Comparison of ENCODE assay signal across 9 mouse cellular contexts in the genomic region with DNA sequence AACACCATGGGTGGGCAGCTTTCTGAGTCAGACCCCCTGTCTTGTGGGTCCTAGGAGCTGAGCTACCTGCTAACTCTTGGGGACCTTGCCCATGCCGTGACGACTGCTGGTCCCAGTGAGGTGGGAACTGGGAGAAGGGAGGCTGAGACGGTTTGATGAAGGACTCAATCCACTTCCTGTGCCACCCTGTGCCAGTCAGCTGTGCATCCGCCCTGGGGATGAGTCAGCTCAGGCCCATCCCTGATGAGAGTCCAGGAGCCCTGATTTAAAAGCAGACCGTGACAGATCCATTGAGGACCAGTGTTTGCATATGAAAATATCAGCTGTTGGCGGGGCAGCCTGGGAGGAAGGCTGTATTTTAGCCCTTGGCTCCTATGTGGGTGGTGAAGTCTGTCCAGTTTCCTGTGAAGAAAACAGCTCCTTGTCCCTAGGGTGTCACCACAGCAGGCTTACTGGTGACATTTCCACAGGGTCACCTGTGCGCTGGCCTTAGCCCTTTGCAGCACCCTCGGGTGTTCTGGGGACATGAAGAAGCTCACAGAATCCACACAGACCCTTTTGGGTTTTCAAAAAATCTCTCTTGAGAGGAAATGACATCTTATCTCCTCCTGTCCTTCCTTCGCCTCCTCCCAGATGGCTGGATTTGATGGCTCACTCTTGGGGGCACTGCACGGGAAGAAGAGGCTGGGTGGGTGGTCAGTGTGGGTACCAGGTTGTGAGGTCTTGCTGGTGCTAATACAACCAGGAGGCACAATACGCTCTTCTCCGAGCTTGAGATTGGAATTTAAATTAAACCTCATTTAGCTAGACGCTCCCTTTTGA.
DNase-seq lines count a peak whose midpoint lies in the region; ATAC-seq and TF ChIP-seq lines count a peak whose summit lies in the region.
"Had no signal": no experiment of that assay in that cellular context is flagged by ENCODE, and none has a peak within 500 bp of the region (broad histone marks: within the 10 kb centered on the region; RNA-seq: fewer than 3 reads in every experiment).

No protein-coding gene starts in this region.

- H3K27ac ChIP-seq in intestine, embryonic 15.5 days: no peak overlapping the region
- H3K27ac ChIP-seq in intestine, postnatal 0 days (ENCODE audit: low read depth, low read length): no peak overlapping the region
- H3K27ac ChIP-seq in forebrain, embryonic 16.5 days (ENCODE audit: low read length): no peak overlapping the region
- H3K27ac ChIP-seq in midbrain, embryonic 12.5 days (replicated peaks): no peak overlapping the region; the same call in 1 of the 2 replicates
- H3K27ac ChIP-seq: liver, embryonic 14.5 days had no signal

- no peaks in the 10 kb centered on the region for H3K36me3 ChIP-seq in intestine, embryonic 15.5 days
- H3K36me3 ChIP-seq in intestine, postnatal 0 days (ENCODE audit: control insufficient read depth, insufficient read depth): no peaks in the 10 kb centered on the region
- no peaks in the 10 kb centered on the region for H3K36me3 ChIP-seq in forebrain, embryonic 16.5 days (ENCODE audit: control insufficient read depth, insufficient read depth)
- H3K36me3 ChIP-seq in midbrain, embryonic 12.5 days: no peaks in the 10 kb centered on the region

- DNase-seq in MN1 (ENCODE audit: low spot score): peak; percentile 54
- no peak for DNase-seq in frontal cortex, adult 2 months (ENCODE audit: extremely low spot score in 1 of 2, low spot score in 1 of 2)
- DNase-seq in cerebellum, postnatal 4 days (ENCODE audit: low spot score in 2 of 2): no peak

- WGBS in intestine, embryonic 15.5 days: 67% methylated on average over 13 of the region's 13 CpGs
- 71% methylated on average over 13 of the region's 13 CpGs for WGBS in intestine, postnatal 0 days
- WGBS in forebrain, embryonic 16.5 days: 59% methylated on average over 13 of the region's 13 CpGs
- WGBS in midbrain, embryonic 12.5 days: 48% methylated on average over 13 of the region's 13 CpGs

- no peaks in the 10 kb centered on the region for H3K9me3 ChIP-seq in intestine, embryonic 15.5 days
- H3K9me3 ChIP-seq in intestine, postnatal 0 days (ENCODE audit: control insufficient read depth): no peaks in the 10 kb centered on the region
- H3K9me3 ChIP-seq in forebrain, embryonic 16.5 days (ENCODE audit: control insufficient read depth, low read length): no peaks in the 10 kb centered on the region
- no peaks in the 10 kb centered on the region for H3K9me3 ChIP-seq in midbrain, embryonic 12.5 days

- peak overlapping the region; percentile 14; the same call in 1 of the 2 replicates for H3K4me2 ChIP-seq in intestine, embryonic 15.5 days (replicated peaks)
- no peak overlapping the region for H3K4me2 ChIP-seq in intestine, postnatal 0 days (replicated peaks; ENCODE audit: low read depth)
- H3K4me2 ChIP-seq in forebrain, embryonic 16.5 days (ENCODE audit: low read length): 0 out of 2 replicates have a peak overlapping the region, but pooled peaks have one; percentile 16
- H3K4me2 ChIP-seq in midbrain, embryonic 12.5 days (replicated peaks): no peak overlapping the region

- no peaks in the 10 kb centered on the region for H3K27me3 ChIP-seq in intestine, embryonic 15.5 days (replicated peaks)
- no peaks in the 10 kb centered on the region for H3K27me3 ChIP-seq in intestine, postnatal 0 days (replicated peaks; ENCODE audit: control insufficient read depth, insufficient read depth, low read length)
- H3K27me3 ChIP-seq in forebrain, embryonic 16.5 days (replicated peaks; ENCODE audit: control insufficient read depth, insufficient read depth, low read length): no peaks in the 10 kb centered on the region
- H3K27me3 ChIP-seq in midbrain, embryonic 12.5 days: peaks cover 10% of the 10 kb centered on the region

- no peaks in the 10 kb centered on the region for H3K4me1 ChIP-seq in intestine, embryonic 15.5 days (replicated peaks)
- H3K4me1 ChIP-seq in intestine, postnatal 0 days (replicated peaks; ENCODE audit: control insufficient read depth, insufficient read depth, low read length): no peaks in the 10 kb centered on the region
- peaks cover 13% of the 10 kb centered on the region for H3K4me1 ChIP-seq in forebrain, embryonic 16.5 days (replicated peaks; ENCODE audit: control insufficient read depth, insufficient read depth, low read length)
- peaks cover 29% of the 10 kb centered on the region for H3K4me1 ChIP-seq in midbrain, embryonic 12.5 days

- H3K4me3 ChIP-seq in intestine, embryonic 15.5 days (replicated peaks): no peak overlapping the region
- no peak overlapping the region for H3K4me3 ChIP-seq in intestine, postnatal 0 days (ENCODE audit: low read depth, low read length)
- no peak overlapping the region for H3K4me3 ChIP-seq in forebrain, embryonic 16.5 days (replicated peaks; ENCODE audit: low read length)
- H3K4me3 ChIP-seq in midbrain, embryonic 12.5 days: no peak overlapping the region

- TF ChIP-seq CTCF in intestine, postnatal 0 days (IDR thresholded peaks at IDR 0.05; ENCODE audit: low read depth): no peak

- no peak for ATAC-seq in intestine, embryonic 15.5 days
- ATAC-seq in intestine, postnatal 0 days: no peak
- ATAC-seq in forebrain, embryonic 16.5 days: peak; percentile 26; the same call in 1 of the 2 replicates
- peak; percentile 61 for ATAC-seq in midbrain, embryonic 12.5 days (ENCODE audit: low FRiP score, low read depth)
- no peak for ATAC-seq in CD4-positive, CD25-positive, alpha-beta regulatory T cell, adult 4 months

- no peak overlapping the region for H3K9ac ChIP-seq in intestine, embryonic 15.5 days
- no peak overlapping the region for H3K9ac ChIP-seq in intestine, postnatal 0 days (ENCODE audit: low read depth, low read length)
- H3K9ac ChIP-seq in forebrain, embryonic 16.5 days (replicated peaks; ENCODE audit: low read depth, low read length): no peak overlapping the region
- no peak overlapping the region for H3K9ac ChIP-seq in midbrain, embryonic 12.5 days (replicated peaks)
- H3K9ac ChIP-seq: liver, embryonic 14.5 days had no signal

Comparison
In these comparisons a context has a peak if more than half of its experiments do, and no peak if none do; other contexts are left out.
1. H3K4me2 ChIP-seq: peak in intestine, embryonic 15.5 days (single experiment) and forebrain, embryonic 16.5 days (single experiment); none in intestine, postnatal 0 days (single experiment) and midbrain, embryonic 12.5 days (single experiment).
2. ATAC-seq: peak in forebrain, embryonic 16.5 days (single experiment) and midbrain, embryonic 12.5 days (single experiment); none in intestine, embryonic 15.5 days (single experiment), intestine, postnatal 0 days (single experiment) and CD4-positive, CD25-positive, alpha-beta regulatory T cell, adult 4 months (single experiment).